Mouse (Mus musculus) E14TG2a.4 (cell line): Measurements from ENCODE around the gene Lims1.

Experiments
- CTCF ChIP-seq: conservative IDR thresholded peaks from 2 replicates; pipeline ENCODE4 v1.5.1; 2014; ENCODE audit warnings: low read length
- NANOG ChIP-seq: IDR thresholded peaks from 2 replicates; pipeline ENCODE4 v1.6.1; 2014; ENCODE audit warnings: borderline replicate concordance, low read length, mixed read lengths
- POU5F1 ChIP-seq: IDR thresholded peaks from 2 replicates; pipeline ENCODE4 v1.6.1; 2014; ENCODE audit warnings: low read length, borderline replicate concordance

GRCm38 (mm10) chr10:58359952-58360351 lies 36.7 kb downstream of the Lims1 start:
- TF ChIP-seq CTCF = no peak
- no peak for TF ChIP-seq NANOG
- no peak for TF ChIP-seq POU5F1
